Mouse (Mus musculus): ENCODE data around the gene Stfa1. TPM values are rescaled to one million over a fixed set of nuclear protein-coding genes. Genes with fewer than 3 reads are reported as not detected.
"Not testable (repeated sequence)": the region's sequence is repeated elsewhere in the genome, so short reads cannot be mapped to it uniquely, and the experiment has no call there.

The Stfa1 gene
- total RNA-seq (2012; rRNA removed) (not detected in 2 replicates), total RNA-seq (2014; rRNA removed) (0.79 and 1.3 TPM in 2 replicates), polyA plus RNA-seq (2012; ENCODE audit: insufficient read length, low read depth) (0.68 and 1.0 TPM in 2 replicates)

GRCm38 (mm10) chr16:36276796-36277195, at the start of gene Stfa1:
Gene Stfa1, plus strand, starts transcription at chr16:36276951.
- H3K4me3 ChIP-seq (replicated peaks in 1 of 3; ENCODE audit: low read depth in 2 of 3, low read length in 2 of 3, poor library complexity in 1 of 3); in situ Hi-C loops (cut with MboI; ENCODE audit: low pct_ligation_motif_present, low pct_unique_long_range_greater_than_20kb, low sequenced_read_pairs); H3K27me3 ChIP-seq (replicated peaks); DNase-seq (ENCODE audit: extremely low read depth); H3K27ac ChIP-seq (ENCODE audit: insufficient read depth, low read depth); dilution Hi-C loops (cut with MboI; ENCODE audit: extremely low pct_ligation_motif_present, extremely low pct_unique_long_range_greater_than_20kb, low sequenced_read_pairs); H3K4me1 ChIP-seq (ENCODE audit: control insufficient read depth in 1 of 2, insufficient read depth in 2 of 2); H3K79me2 ChIP-seq (replicated peaks; ENCODE audit: control insufficient read depth, extremely low read depth, insufficient read depth, poor library complexity, severe bottlenecking); H3K9me3 ChIP-seq (replicated peaks; ENCODE audit: low read length); H3K36me3 ChIP-seq (replicated peaks in 1 of 2; ENCODE audit: control insufficient read depth in 1 of 2, insufficient read depth in 1 of 2, low read length in 1 of 2); H3K4me2 ChIP-seq (ENCODE audit: insufficient read depth, low read depth, poor library complexity, severe bottlenecking); H3K9ac ChIP-seq (ENCODE audit: insufficient read depth, low read depth): not testable (repeated sequence)

GRCm38 (mm10) chr16:36260585-36260984, 16.2 kb upstream of the Stfa1 start:
- H3K27me3 ChIP-seq (replicated peaks); H3K4me3 ChIP-seq (replicated peaks in 1 of 3; ENCODE audit: low read depth in 2 of 3, low read length in 2 of 3, poor library complexity in 1 of 3); H3K79me2 ChIP-seq (replicated peaks; ENCODE audit: control insufficient read depth, extremely low read depth, insufficient read depth, poor library complexity, severe bottlenecking); DNase-seq (ENCODE audit: extremely low read depth); H3K36me3 ChIP-seq (replicated peaks in 1 of 2; ENCODE audit: control insufficient read depth in 1 of 2, insufficient read depth in 1 of 2, low read length in 1 of 2); H3K27ac ChIP-seq (ENCODE audit: insufficient read depth, low read depth); H3K4me1 ChIP-seq (ENCODE audit: control insufficient read depth in 1 of 2, insufficient read depth in 2 of 2); dilution Hi-C loops (cut with MboI; ENCODE audit: extremely low pct_ligation_motif_present, extremely low pct_unique_long_range_greater_than_20kb, low sequenced_read_pairs); in situ Hi-C loops (cut with MboI; ENCODE audit: low pct_ligation_motif_present, low pct_unique_long_range_greater_than_20kb, low sequenced_read_pairs); H3K4me2 ChIP-seq (ENCODE audit: insufficient read depth, low read depth, poor library complexity, severe bottlenecking); H3K9me3 ChIP-seq (replicated peaks; ENCODE audit: low read length); H3K9ac ChIP-seq (ENCODE audit: insufficient read depth, low read depth): not testable (repeated sequence)

GRCm38 (mm10) chr16:36289140-36289539, 12.4 kb downstream of the Stfa1 start:
- no peak for DNase-seq (ENCODE audit: extremely low read depth)
- H3K9me3 ChIP-seq (replicated peaks; ENCODE audit: low read length), result no peaks in the 10 kb centered on the region
- dilution Hi-C loops (cut with MboI; ENCODE audit: extremely low pct_ligation_motif_present, extremely low pct_unique_long_range_greater_than_20kb, low sequenced_read_pairs), result no loop called here
- in situ Hi-C loops (cut with MboI; ENCODE audit: low pct_ligation_motif_present, low pct_unique_long_range_greater_than_20kb, low sequenced_read_pairs), result no loop called here
- H3K9ac ChIP-seq (ENCODE audit: insufficient read depth, low read depth), result no peak overlapping the region
- H3K27ac ChIP-seq (ENCODE audit: insufficient read depth, low read depth), result no peak overlapping the region
- 0 out of 4 replicates have a peak, but pooled peaks cover 0 to 3% of the 10 kb centered on the region in 2 experiments for H3K4me1 ChIP-seq (ENCODE audit: control insufficient read depth in 1 of 2, insufficient read depth in 2 of 2)
- no peaks in the 10 kb centered on the region for H3K27me3 ChIP-seq (replicated peaks)
- TF ChIP-seq PAX5 (IDR thresholded peaks at IDR 0.05; ENCODE audit: low read length) (no peak), BHLHE40 (IDR thresholded peaks at IDR 0.05; ENCODE audit: low read depth, low read length) (no peak), EP300 (IDR thresholded peaks at IDR 0.05; ENCODE audit: low read length) (no peak), CTCF (conservative IDR thresholded peaks at IDR 0.05 in 1 of 2, IDR thresholded peaks at IDR 0.05 in 1 of 2; ENCODE audit: low read depth in 2 of 2, low read length in 2 of 2) (no peak), ZMIZ1 (IDR thresholded peaks at IDR 0.05; ENCODE audit: low read depth, low read length) (no peak), MXI1 (IDR thresholded peaks at IDR 0.05; ENCODE audit: low read depth, low read length) (no peak), MEF2A (IDR thresholded peaks at IDR 0.05; ENCODE audit: borderline replicate concordance, low read depth, low read length) (no peak), MAFK (IDR thresholded peaks at IDR 0.05; ENCODE audit: insufficient replicate concordance, low read length) (no peak), NRF1 (IDR thresholded peaks at IDR 0.05; ENCODE audit: low read depth, low read length) (no peak), UBTF (IDR thresholded peaks at IDR 0.05; ENCODE audit: low read depth, low read length) (no peak), NELFE (IDR thresholded peaks at IDR 0.05; ENCODE audit: low read depth, low read length) (no peak), MAZ (IDR thresholded peaks at IDR 0.05; ENCODE audit: low read depth, low read length) (no peak), CHD1 (IDR thresholded peaks at IDR 0.05; ENCODE audit: low read depth, low read length) (no peak), SIN3A (IDR thresholded peaks at IDR 0.05; ENCODE audit: low read length) (no peak), E2F4 (IDR thresholded peaks at IDR 0.05; ENCODE audit: insufficient replicate concordance, low read depth, low read length) (no peak), TBP (conservative IDR thresholded peaks at IDR 0.05; ENCODE audit: low read depth, low read length) (no peak)
- no peak overlapping the region for H3K4me3 ChIP-seq (replicated peaks in 1 of 3; ENCODE audit: low read depth in 2 of 3, low read length in 2 of 3, poor library complexity in 1 of 3)
- no peaks in the 10 kb centered on the region for H3K79me2 ChIP-seq (replicated peaks; ENCODE audit: control insufficient read depth, extremely low read depth, insufficient read depth, poor library complexity, severe bottlenecking)
- no peak overlapping the region for H3K4me2 ChIP-seq (ENCODE audit: insufficient read depth, low read depth, poor library complexity, severe bottlenecking)
- H3K36me3 ChIP-seq (replicated peaks in 1 of 2; ENCODE audit: control insufficient read depth in 1 of 2, insufficient read depth in 1 of 2, low read length in 1 of 2), result no peaks in the 10 kb centered on the region
